Comparison of ENCODE assay signal across 8 mouse cellular contexts in genomic region chr17:34392321-34392720, GRCm38 (mm10). TPM values are rescaled to one million over a fixed set of nuclear protein-coding genes. Genes with fewer than 3 reads are reported as not detected.
DNase-seq lines count a peak whose midpoint lies in the region; ATAC-seq and TF ChIP-seq lines count a peak whose summit lies in the region.

No protein-coding gene starts in this region.

- no peaks in the 10 kb centered on the region for H3K9me3 ChIP-seq in hindbrain, postnatal 0 days (ENCODE audit: low read length)
- H3K9me3 ChIP-seq in midbrain, embryonic 14.5 days (ENCODE audit: control insufficient read depth, low read length), result no peaks in the 10 kb centered on the region

- WGBS in hindbrain, postnatal 0 days, result 3% methylated on average over 24 of the region's 24 CpGs
- 8% methylated on average over 24 of the region's 24 CpGs for WGBS in liver, adult 2 months
- whole genome bisulfite sequencing in midbrain, embryonic 14.5 days, result 4% methylated on average over 24 of the region's 24 CpGs

- H3K4me2 ChIP-seq in hindbrain, postnatal 0 days (ENCODE audit: low read depth, low read length), result peak overlapping the region; percentile 64
- peak overlapping the region; percentile 67 for H3K4me2 ChIP-seq in midbrain, embryonic 14.5 days (ENCODE audit: low read length)

- H3K4me1 ChIP-seq in hindbrain, postnatal 0 days (ENCODE audit: insufficient read depth, low read length), result 0 out of 2 replicates have a peak, but pooled peaks cover 3% of the 10 kb centered on the region
- H3K4me1 ChIP-seq in liver, adult 2 months (ENCODE audit: control insufficient read depth, insufficient read depth, low read length), result no peaks in the 10 kb centered on the region
- no peaks in the 10 kb centered on the region for H3K4me1 ChIP-seq in midbrain, embryonic 14.5 days (ENCODE audit: control insufficient read depth, insufficient read depth, low read length)

- peak; percentile 59; the same call in 1 of the 2 replicates for ATAC-seq in frontal cortex, adult (ENCODE audit: low TSS enrichment)
- peak; percentile 69; the same call in 1 of the 2 replicates for ATAC-seq in hindbrain, postnatal 0 days
- no peak for ATAC-seq in midbrain, embryonic 14.5 days (ENCODE audit: low FRiP score, low TSS enrichment)

- H3K36me3 ChIP-seq in hindbrain, postnatal 0 days (ENCODE audit: insufficient read depth, low read length), result no peaks in the 10 kb centered on the region
- H3K36me3 ChIP-seq in liver, adult 2 months (ENCODE audit: control insufficient read depth, insufficient read depth, low read length), result no peaks in the 10 kb centered on the region
- H3K36me3 ChIP-seq in midbrain, embryonic 14.5 days (ENCODE audit: control insufficient read depth, insufficient read depth, low read length), result no peaks in the 10 kb centered on the region

- TF ChIP-seq CTCF in hindbrain, postnatal 0 days (IDR thresholded peaks at IDR 0.05; ENCODE audit: low read depth), result no peak
- TF ChIP-seq CTCF in liver, adult 2 months (IDR thresholded peaks at IDR 0.05; ENCODE audit: low read depth, low read length), result no peak

- TF ChIP-seq POLR2A in liver, adult 2 months (IDR thresholded peaks at IDR 0.05; ENCODE audit: extremely low read depth, insufficient read depth, low read length), result no peak

- H3K27ac ChIP-seq in hindbrain, postnatal 0 days, result no peak overlapping the region
- no peak overlapping the region for H3K27ac ChIP-seq in liver, adult 2 months (replicated peaks; ENCODE audit: insufficient read depth, low read depth, low read length)
- H3K27ac ChIP-seq in midbrain, embryonic 14.5 days (replicated peaks; ENCODE audit: low read depth, low read length), result no peak overlapping the region

- H3K79me2 ChIP-seq in liver, adult 2 months (ENCODE audit: control insufficient read depth, insufficient read depth, low read length), result no peaks in the 10 kb centered on the region

- peak overlapping the region; percentile 37; the same call in 1 of the 2 replicates for H3K9ac ChIP-seq in hindbrain, postnatal 0 days (replicated peaks; ENCODE audit: low read length)
- H3K9ac ChIP-seq in liver, adult 2 months (ENCODE audit: low read depth, low read length), result no peak overlapping the region
- peak overlapping the region; percentile 37; the same call in 1 of the 2 replicates for H3K9ac ChIP-seq in midbrain, embryonic 14.5 days (replicated peaks; ENCODE audit: low read length)

- peak overlapping the region; percentile 40 for H3K4me3 ChIP-seq in hindbrain, postnatal 0 days (ENCODE audit: low read length)
- no peak overlapping the region for H3K4me3 ChIP-seq in liver, adult 2 months (ENCODE audit: insufficient read depth, low read depth, low read length)
- peak overlapping the region; percentile 38 for H3K4me3 ChIP-seq in midbrain, embryonic 14.5 days (replicated peaks; ENCODE audit: low read depth, low read length)

- no peaks in the 10 kb centered on the region for H3K27me3 ChIP-seq in hindbrain, postnatal 0 days (ENCODE audit: insufficient read depth, low read length)
- H3K27me3 ChIP-seq in liver, adult 2 months (ENCODE audit: control insufficient read depth, insufficient read depth, low read length), result no peaks in the 10 kb centered on the region
- H3K27me3 ChIP-seq in midbrain, embryonic 14.5 days (ENCODE audit: control insufficient read depth, insufficient read depth, low read length), result no peaks in the 10 kb centered on the region

- DNase-seq in frontal cortex, postnatal 25 days (ENCODE audit: low spot score in 2 of 2), result no peak
- DNase-seq in adrenal gland, postnatal 25 days, result peak; percentile 35
- peak; percentile 6 for DNase-seq in forelimb bud, embryonic 11.5 days (ENCODE audit: low read depth, low spot score)
- peak; percentile 58 for DNase-seq in hindbrain, postnatal 0 days (ENCODE audit: low spot score)
- DNase-seq in liver, adult 2 months (ENCODE audit: extremely low read depth, low read depth, low spot score), result peak; percentile 7
- peak; percentile 73 for DNase-seq in midbrain, embryonic 14.5 days
- DNase-seq in adipocyte (ENCODE audit: low spot score), result no peak

RNA-seq across cellular contexts. Expression of gene BC051142, which starts 6.3 kb away (rescaled TPM):
- total RNA-seq in adrenal gland, postnatal 25 days (2021), result 1.7 and 3.4 TPM in 2 replicates
- total RNA-seq in hindbrain, postnatal 0 days (2014; rRNA removed), result 5.2 and 6.8 TPM in 2 replicates
- 4.4 and 5.0 TPM in 2 replicates for polyA plus RNA-seq in hindbrain, postnatal 0 days (2015; fragmentation: Nextera tagmentation; extraction: Ambion mirVana)
- not detected in 2 replicates for total RNA-seq in liver, adult 2 months (2014; rRNA removed)
- 0.06 TPM in 1 of 2 replicates, not detected in the other for polyA plus RNA-seq in liver, adult 2 months (2012; rRNA removed)
- 5.8 and 6.2 TPM in 2 replicates for polyA plus RNA-seq in midbrain, embryonic 14.5 days (2014; fragmentation: Nextera tagmentation; extraction: Ambion mirVana)

RNA-seq across cellular contexts. Expression of gene Btnl1, which starts 15.4 kb away (rescaled TPM):
- not detected in 2 replicates for total RNA-seq in adrenal gland, postnatal 25 days (2021)
- total RNA-seq in hindbrain, postnatal 0 days (2014; rRNA removed), result not detected in 2 replicates
- not detected in 2 replicates for polyA plus RNA-seq in hindbrain, postnatal 0 days (2015; fragmentation: Nextera tagmentation; extraction: Ambion mirVana)
- not detected in 2 replicates for total RNA-seq in liver, adult 2 months (2014; rRNA removed)
- polyA plus RNA-seq in liver, adult 2 months (2012; rRNA removed), result not detected in 2 replicates
- polyA plus RNA-seq in midbrain, embryonic 14.5 days (2014; fragmentation: Nextera tagmentation; extraction: Ambion mirVana), result not detected in 2 replicates

RNA-seq across cellular contexts. Expression of gene Btnl2, which starts 37.7 kb away (rescaled TPM):
- 0.43 TPM in 1 of 2 replicates, not detected in the other for total RNA-seq in adrenal gland, postnatal 25 days (2021)
- total RNA-seq in hindbrain, postnatal 0 days (2014; rRNA removed), result not detected in 2 replicates
- 0.08 TPM in 1 of 2 replicates, not detected in the other for polyA plus RNA-seq in hindbrain, postnatal 0 days (2015; fragmentation: Nextera tagmentation; extraction: Ambion mirVana)
- 0.09 TPM in 1 of 2 replicates, not detected in the other for total RNA-seq in liver, adult 2 months (2014; rRNA removed)
- polyA plus RNA-seq in liver, adult 2 months (2012; rRNA removed), result 0.05 TPM in 1 of 2 replicates, not detected in the other
- polyA plus RNA-seq in midbrain, embryonic 14.5 days (2014; fragmentation: Nextera tagmentation; extraction: Ambion mirVana), result not detected in 2 replicates

Comparison
In these comparisons a context has a peak if more than half of its experiments do, and no peak if none do; other contexts are left out.
1. DNase-seq: peak in adrenal gland, postnatal 25 days (single experiment), forelimb bud, embryonic 11.5 days (single experiment), hindbrain, postnatal 0 days (single experiment), liver, adult 2 months (single experiment) and midbrain, embryonic 14.5 days (single experiment); none in frontal cortex, postnatal 25 days (0 of 2) and adipocyte (single experiment).